Mouse (Mus musculus) layer of hippocampus, adult 18-20 months (tissue): ENCODE measurements around the gene Spata17. TPM values are rescaled to one million over a fixed set of nuclear protein-coding genes. Genes with fewer than 3 reads are reported as not detected.

Experiments
- DNase-seq, 2 experiments: peaks; one replicate each; pipeline ENCODE4 v3.0.0; 2022; ENCODE audit warnings: low spot score in 2 of 2
- long read RNA-seq: library from polyadenylated mRNA; stranded (forward); transcript quantifications from one replicate; pipeline ENCODE4 v2.0.0, GENCODE M21; 2021
- total RNA-seq, 2 experiments: library from RNA; stranded (reverse); gene quantifications; 2 replicates each; pipeline ENCODE4 v1.2.3; 2021

The Spata17 gene
- total RNA-seq: 1 to 10 TPM in 1 of 2 experiments, under 1 TPM in 1; 0.71 to 1.1 TPM
- long read RNA-seq: 0 reads

GRCm38 (mm10) chr1:187215181-187216116 lies at the start of gene Spata17, which contains the start of gene Gpatch2:
Spata17 (minus strand) TSS chr1:187215465.
Gpatch2 (plus strand) TSS chr1:187215508.
- peak; percentile 68 to 82 for DNase-seq

- DNase-seq: no peak
Measured at GRCm38 (mm10) chr1:187258756-187259155, 43.5 kb upstream of the Spata17 start.

GRCm38 (mm10) chr1:187250741-187251262 lies 35.5 kb upstream of the Spata17 start:
- peak; percentile 11 to 47 for DNase-seq

- DNase-seq: no peak
Measured at GRCm38 (mm10) chr1:187244734-187245133, 29.5 kb upstream of the Spata17 start.

- no peak for DNase-seq
Measured at GRCm38 (mm10) chr1:187241329-187241728, 26.1 kb upstream of the Spata17 start.

- no peak for DNase-seq
Measured at GRCm38 (mm10) chr1:187240304-187240703, 25.0 kb upstream of the Spata17 start.

DNA sequence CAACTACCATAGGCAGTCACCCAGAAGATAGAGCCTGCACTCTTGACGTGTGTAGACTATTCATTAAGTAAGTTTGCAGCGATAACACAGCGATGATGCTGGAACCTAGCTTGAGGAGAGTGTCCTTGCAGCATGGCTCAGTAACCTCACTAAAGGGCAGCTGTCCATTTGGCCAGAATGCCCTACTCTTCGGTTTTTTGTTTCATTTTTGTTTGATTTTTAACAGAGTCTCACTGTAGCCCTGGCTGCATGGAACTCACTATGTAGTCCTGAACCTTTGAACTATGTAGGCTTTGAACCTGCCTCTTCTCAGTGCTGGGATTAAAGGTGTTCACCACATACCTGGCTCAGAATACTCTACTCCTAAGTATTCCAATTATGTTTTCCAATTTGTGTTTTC lies 22.8 kb upstream of the Spata17 start:
- no peak for DNase-seq

- no peak for DNase-seq
Measured at GRCm38 (mm10) chr1:187236296-187236695, 21.0 kb upstream of the Spata17 start.

GRCm38 (mm10) chr1:187235161-187235560 lies 19.9 kb upstream of the Spata17 start:
- no peak for DNase-seq

DNA sequence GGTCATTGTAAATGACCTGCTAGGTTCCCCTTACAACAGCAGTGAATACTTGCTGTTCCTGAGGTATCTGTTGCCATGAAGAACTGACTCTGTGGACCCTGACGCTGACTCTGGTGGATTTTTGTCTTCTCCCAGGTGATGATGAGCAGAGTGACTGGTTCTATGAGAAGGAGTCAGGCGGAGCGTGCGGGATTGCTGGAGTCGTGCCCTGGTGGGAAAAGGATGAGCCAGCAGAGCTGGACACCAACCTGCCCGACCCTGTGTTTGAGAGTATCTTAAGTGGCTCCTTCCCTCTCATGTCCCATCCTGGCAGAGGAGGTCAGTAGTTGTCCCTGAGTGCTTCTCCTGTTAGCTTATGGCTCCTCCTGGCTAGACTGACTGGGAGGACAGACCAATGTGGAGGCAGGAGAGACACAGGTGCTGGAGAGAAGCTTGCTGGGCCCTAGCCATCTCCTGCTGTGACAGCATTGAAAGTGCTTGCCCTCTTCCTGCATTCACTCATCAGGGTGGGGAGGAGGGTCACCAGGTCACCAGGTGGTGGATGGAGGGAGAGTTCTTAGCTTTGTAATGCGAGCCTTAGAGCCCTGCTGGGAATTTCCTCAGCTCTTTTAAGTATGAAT lies 17.8 kb upstream of the Spata17 start:
- no peak for DNase-seq

DNA sequence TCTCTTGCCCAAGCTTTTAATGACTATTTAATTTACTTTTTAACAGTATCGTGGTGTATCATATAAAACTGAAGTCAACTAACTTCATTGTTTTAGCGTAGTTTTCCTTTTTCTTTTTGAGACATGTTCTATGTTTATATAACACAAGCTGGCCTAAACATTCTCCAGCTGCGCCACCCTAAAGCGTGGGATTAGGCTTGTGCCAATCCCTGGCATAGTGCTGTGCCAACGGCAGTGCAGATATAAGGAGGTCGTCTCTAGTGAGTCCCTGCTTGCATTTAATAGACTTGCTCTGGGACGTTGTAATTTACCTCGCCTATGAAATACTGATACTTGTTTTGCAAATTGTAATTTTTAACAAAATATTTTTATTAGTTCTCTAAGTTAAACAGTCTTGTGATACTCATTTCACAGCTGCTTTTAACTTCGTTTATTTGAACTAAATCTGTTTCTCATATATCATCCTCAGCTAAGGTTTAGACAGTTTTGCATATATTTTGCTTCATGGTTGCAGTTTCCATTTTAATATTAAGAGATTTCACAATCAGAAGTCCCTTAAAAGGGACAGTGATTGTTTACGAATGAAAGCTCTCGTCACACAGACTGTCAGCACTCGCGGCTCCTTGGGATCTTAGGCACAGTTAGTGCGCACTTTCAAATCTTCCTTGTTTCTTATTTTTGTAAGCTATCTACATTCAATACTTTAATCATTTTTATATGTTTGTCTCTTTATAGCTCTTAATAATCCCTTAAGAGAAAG lies 17.1 kb upstream of the Spata17 start:
- DNase-seq: no peak

DNA sequence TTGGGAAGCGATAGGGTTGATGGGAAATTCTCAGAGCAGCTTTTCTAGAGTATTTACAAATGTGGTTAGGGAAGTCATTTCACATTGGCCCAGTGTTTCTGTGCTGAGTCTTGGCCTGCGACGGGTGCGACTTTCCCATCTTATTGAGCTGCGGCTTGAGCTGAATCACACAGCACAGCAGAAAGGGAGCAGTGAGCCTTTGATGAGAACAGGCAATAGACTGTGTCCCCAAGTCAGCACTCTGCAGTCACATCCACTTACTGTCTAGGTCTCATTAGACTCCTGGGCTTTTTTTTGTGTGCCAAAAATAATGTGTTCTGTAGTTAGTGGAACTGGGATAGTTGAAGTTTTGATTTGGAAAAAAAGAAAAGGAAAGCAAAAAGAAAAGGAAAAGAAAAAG lies 15.0 kb upstream of the Spata17 start:
- DNase-seq: no peak

DNA sequence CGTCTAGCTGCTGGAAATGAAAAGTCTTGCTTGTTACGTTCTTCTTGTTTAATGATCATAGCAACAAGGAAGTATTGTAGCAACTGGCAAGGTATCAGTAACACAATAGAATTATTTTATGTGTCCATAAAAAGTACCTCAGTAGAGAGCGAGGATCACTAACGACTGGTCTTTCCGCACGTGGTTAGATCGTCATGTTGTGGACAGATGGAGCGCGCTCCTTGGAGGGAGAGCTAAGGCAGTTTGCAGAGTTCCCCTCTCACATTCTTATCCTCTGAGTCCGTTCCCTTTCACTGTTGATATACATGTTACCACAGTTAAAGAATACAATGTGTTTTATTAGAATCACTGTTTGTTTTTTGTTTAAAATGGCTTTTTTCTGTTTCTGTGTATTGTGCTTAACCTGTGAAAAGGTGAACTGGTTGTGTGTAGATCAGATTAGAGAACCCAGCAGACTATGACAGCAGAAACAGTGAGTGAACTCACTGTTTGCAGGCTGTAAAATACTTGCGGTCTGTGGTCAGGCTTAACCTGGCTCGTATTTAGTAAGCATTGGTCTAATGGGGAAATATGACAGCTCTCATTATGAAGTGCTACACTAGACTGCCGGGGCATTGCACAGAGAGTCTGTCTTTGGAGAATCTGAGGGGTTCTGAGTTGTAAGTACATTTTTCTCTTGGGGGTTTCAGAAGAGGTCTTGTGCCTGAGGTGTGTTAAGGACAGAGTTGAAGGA lies 13.3 kb upstream of the Spata17 start:
- DNase-seq: no peak

DNA sequence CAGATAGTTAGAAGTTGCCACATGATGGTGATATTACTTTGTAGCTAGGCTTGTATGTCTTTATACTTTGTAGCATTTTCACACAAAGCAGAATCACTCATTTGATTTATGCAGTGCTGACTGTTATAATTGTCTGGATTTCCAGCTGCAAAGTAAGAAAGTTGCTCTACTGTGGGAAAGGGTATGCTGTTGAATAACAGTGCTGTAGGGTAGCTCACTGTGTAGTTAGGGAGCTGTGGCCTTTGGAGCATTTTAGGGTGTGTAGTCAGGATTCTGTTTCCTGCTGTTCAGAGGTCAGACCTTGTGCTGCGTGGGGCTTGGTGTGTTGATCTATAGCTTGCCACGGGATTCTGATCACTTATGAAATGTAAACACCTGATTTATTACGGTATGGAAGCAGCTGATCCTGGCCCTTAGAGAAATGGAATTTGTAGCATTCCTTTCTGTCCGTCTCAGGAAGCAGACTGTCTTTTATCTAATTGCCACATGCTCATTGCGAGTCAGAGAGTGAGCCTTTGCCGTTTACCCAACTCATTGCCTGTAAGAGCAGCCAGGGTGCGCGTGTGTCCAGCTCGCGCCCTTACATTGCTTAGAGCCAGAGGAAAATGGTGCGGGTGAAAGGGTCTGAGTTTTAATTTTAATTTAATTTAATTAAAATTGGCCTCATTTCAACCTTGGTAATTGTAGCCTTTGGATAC lies 11.2 kb upstream of the Spata17 start:
- no peak for DNase-seq

DNA sequence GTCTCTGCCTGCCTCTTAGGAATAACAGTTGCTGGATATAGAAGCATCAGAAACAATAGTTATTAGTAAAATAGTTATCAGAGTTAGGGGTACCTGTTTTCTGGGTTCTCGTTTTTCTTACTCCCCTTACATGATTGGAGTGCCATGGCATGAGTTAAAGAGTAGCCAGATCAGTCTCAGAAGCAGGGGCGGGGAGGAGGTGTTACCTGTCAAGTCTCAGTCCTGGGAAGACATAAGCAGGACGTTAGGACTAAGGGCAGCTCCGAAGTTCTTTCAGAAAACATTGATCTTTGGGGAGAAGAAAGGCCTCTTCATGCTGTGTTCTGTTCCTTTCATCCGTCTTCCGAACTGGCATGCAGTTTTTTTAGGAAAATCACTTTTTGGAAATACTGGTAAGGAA lies 5.5 kb upstream of the Spata17 start:
- DNase-seq: no peak

DNA sequence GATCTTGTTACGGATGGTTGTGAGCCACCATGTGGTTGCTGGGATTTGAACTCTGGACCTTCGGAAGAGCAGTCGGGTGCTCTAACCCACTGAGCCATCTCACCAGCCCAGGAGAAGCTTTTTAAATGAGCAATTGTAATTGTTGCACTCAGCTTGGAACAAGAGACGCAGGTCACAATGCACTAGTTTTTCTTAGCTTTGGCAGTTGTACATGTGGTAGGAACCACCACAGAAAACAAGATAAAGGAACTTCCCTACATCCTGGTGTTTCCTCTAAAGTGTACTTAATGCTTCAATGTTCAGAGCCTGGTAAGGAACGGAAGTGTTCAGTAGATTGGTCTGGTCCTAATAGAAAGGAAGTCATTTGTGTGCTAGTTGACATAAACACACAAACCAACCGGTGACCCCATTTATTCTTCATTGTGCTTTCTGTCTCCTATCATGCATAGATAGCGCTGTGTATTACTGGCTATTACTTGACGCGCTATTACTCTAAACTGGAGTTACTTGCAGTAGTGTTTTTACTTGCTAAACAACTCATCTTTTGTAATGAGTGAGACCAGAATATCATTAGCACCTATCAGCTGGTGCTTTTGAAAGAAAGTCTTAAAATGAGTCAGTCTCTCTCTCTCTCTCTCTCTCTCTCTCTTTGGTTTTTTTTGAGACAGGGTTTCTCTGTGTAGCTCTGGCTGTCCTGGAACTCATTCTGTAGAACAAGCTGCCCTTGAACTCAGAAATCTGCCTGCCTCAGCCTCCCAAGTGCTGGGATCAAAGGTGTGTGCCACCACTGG lies 1.6 kb upstream of the Spata17 start:
- no peak for DNase-seq

DNA sequence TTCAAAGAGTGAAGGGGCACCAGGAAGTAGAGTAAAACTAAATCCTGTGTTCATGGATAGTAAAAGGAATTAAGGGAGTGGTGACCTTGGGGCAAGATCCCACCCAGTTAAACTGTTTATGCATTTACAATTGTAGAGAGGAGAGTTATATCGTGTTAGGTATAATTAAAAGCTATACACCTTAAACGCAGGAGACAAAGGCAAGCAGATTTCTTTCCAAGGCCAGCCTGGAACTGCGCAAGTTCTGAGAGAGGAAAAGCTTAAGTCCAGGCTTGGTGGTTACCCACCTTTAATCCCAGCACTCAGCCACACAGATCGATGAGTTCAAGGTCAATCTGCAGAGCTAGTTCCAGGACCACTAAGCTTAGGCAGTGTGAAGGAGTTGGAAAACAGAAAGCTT lies 4.5 kb downstream of the Spata17 start:
- no peak for DNase-seq

- DNase-seq: no peak
Measured at GRCm38 (mm10) chr1:187209496-187209895, 5.8 kb downstream of the Spata17 start.

DNA sequence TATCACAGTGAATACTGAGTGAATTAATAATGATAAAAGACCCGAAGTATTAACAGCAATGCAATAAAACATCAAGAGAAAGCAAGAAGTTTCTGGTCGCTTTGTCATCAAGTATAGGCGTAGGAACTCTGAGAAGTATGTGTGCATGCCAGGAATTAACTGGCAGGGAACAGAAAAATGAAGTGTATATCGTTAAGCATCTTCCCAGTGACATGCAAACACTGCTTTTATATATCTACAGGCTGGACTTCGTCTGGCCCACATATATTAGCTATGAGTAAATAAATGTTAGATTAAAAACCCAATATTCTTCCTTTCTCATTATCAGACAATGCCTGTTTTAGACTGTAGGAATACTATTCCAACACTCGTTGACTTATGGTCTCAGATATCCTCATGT lies 9.8 kb downstream of the Spata17 start:
- no peak for DNase-seq
